In the genomic region with DNA sequence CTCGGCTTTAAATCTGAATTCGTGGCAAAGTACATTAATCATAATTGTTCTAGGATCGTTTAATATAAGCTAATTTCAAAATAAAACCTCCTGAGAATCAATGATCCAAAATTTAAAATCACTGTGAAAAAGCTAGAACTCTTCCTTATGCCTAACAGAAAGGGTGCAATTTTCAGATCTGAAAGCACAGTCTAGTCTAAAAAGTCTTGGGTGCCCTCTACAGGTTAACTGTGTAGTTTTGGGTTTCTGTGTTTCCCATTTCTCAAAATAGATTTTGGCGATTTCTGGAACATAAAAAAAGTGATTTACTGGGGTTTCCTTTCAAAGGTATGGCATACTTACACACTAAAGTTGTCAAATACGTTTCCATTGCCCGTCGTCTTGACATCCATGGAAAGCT, we compare ENCODE assay signal across 10 mouse cellular contexts.
DNase-seq lines count a peak whose midpoint lies in the region; ATAC-seq and TF ChIP-seq lines count a peak whose summit lies in the region.
"Had no signal": no experiment of that assay in that cellular context is flagged by ENCODE, and none has a peak within 500 bp of the region (broad histone marks: within the 10 kb centered on the region; RNA-seq: fewer than 3 reads in every experiment).

No protein-coding gene starts in this region.

- no peak overlapping the region for H3K27ac ChIP-seq in kidney, adult 2 months (ENCODE audit: insufficient read depth, low read depth, low read length)
- H3K27ac ChIP-seq in embryonic facial prominence, embryonic 14.5 days (replicated peaks; ENCODE audit: low read depth, low read length) = no peak overlapping the region
- H3K27ac ChIP-seq: heart, embryonic 10.5 days; lung, embryonic 15.5 days; stomach, embryonic 15.5 days had no signal

- H3K4me1 ChIP-seq in kidney, adult 2 months (ENCODE audit: control insufficient read depth, insufficient read depth, low read length) = no peaks in the 10 kb centered on the region
- H3K4me1 ChIP-seq in embryonic facial prominence, embryonic 14.5 days (ENCODE audit: control insufficient read depth, insufficient read depth, low read length) = no peaks in the 10 kb centered on the region
- H3K4me1 ChIP-seq: heart, embryonic 10.5 days; lung, embryonic 15.5 days; stomach, embryonic 15.5 days had no signal

- no peak for TF ChIP-seq POLR2A in kidney, adult 2 months (IDR thresholded peaks at IDR 0.05; ENCODE audit: low read depth, low read length)

- TF ChIP-seq CTCF in kidney, adult 2 months (conservative IDR thresholded peaks at IDR 0.05; ENCODE audit: insufficient read depth, insufficient read length, low read depth, low read length) = 0 out of 2 replicates have a peak, but pooled peaks have one; percentile 18

- 34% methylated on average over 7 of the region's 7 CpGs for WGBS in kidney, adult 2 months
- WGBS in embryonic facial prominence, embryonic 14.5 days = 48% methylated on average over 7 of the region's 7 CpGs

- H3K36me3 ChIP-seq in kidney, adult 2 months (ENCODE audit: control insufficient read depth, insufficient read depth, low read length) = no peaks in the 10 kb centered on the region
- H3K36me3 ChIP-seq in embryonic facial prominence, embryonic 14.5 days (ENCODE audit: control insufficient read depth, insufficient read depth, low read length) = no peaks in the 10 kb centered on the region
- H3K36me3 ChIP-seq: heart, embryonic 10.5 days; lung, embryonic 15.5 days; stomach, embryonic 15.5 days had no signal

- H3K4me3 ChIP-seq in kidney, adult 2 months (ENCODE audit: insufficient read depth, low read depth, low read length) = no peak overlapping the region
- no peak overlapping the region for H3K4me3 ChIP-seq in embryonic facial prominence, embryonic 14.5 days (ENCODE audit: low read depth, low read length)
- H3K4me3 ChIP-seq: heart, embryonic 10.5 days; lung, embryonic 15.5 days; stomach, embryonic 15.5 days had no signal

- no peaks in the 10 kb centered on the region for H3K9me3 ChIP-seq in embryonic facial prominence, embryonic 14.5 days (ENCODE audit: control insufficient read depth, low read length)
- H3K9me3 ChIP-seq: heart, embryonic 10.5 days; lung, embryonic 15.5 days; stomach, embryonic 15.5 days had no signal

- no peak for ATAC-seq in embryonic facial prominence, embryonic 14.5 days (ENCODE audit: low read depth)
- ATAC-seq in granulocyte monocyte progenitor cell, adult 5-6 weeks (replicated peaks; ENCODE audit: poor library complexity, severe bottlenecking) = no peak

- H3K27me3 ChIP-seq in kidney, adult 2 months (replicated peaks; ENCODE audit: control insufficient read depth, insufficient read depth, low read length) = no peaks in the 10 kb centered on the region
- H3K27me3 ChIP-seq in embryonic facial prominence, embryonic 14.5 days (replicated peaks; ENCODE audit: control insufficient read depth, insufficient read depth, low read length) = no peaks in the 10 kb centered on the region
- H3K27me3 ChIP-seq: lung, embryonic 15.5 days; stomach, embryonic 15.5 days had no signal

- DNase-seq in kidney, adult 2 months = peak; percentile 27
- DNase-seq in kidney, postnatal 4 days = no peak
- peak; percentile 45 for DNase-seq in right cerebral cortex, adult 18-20 months
- no peak for DNase-seq in right cerebral cortex, postnatal 14 days
- DNase-seq in embryonic facial prominence, embryonic 14.5 days (ENCODE audit: low spot score) = peak; percentile 67
- no peak for DNase-seq in B cell, adult 2 months

- H3K4me2 ChIP-seq in embryonic facial prominence, embryonic 14.5 days (ENCODE audit: low read depth, low read length) = no peak overlapping the region
- H3K4me2 ChIP-seq: lung, embryonic 15.5 days; stomach, embryonic 15.5 days had no signal

- no peak overlapping the region for H3K9ac ChIP-seq in embryonic facial prominence, embryonic 14.5 days (ENCODE audit: low read depth, low read length)
- H3K9ac ChIP-seq: lung, embryonic 15.5 days; stomach, embryonic 15.5 days had no signal

Comparison
In these comparisons a context has a peak if more than half of its experiments do, and no peak if none do; other contexts are left out.
1. DNase-seq: peak in kidney, adult 2 months (single experiment), right cerebral cortex, adult 18-20 months (single experiment) and embryonic facial prominence, embryonic 14.5 days (single experiment); none in kidney, postnatal 4 days (0 of 2), right cerebral cortex, postnatal 14 days (single experiment) and B cell, adult 2 months (0 of 2).